Mouse (Mus musculus) stomach, embryonic 14.5 days (tissue): ENCODE measurements around the gene Notch2. TPM values are rescaled to one million over a fixed set of nuclear protein-coding genes. Genes with fewer than 3 reads are reported as not detected.

ENCODE experiments used
- ATAC-seq: fragments of 200-750 bp; cut with Nextera tagmentation; 2 replicates; pipeline ENCODE4 v1.8.0; 2017; ENCODE audit warnings: low read depth, moderate TSS enrichment; ENCODE audit not compliant: insufficient number of reproducible peaks, insufficient read depth, low FRiP score
- H3K27ac ChIP-seq: fragments of 300-500 bp; sonication (generic); 2 replicates; pipeline ENCODE4 v1.5.1; 2014; ENCODE audit warnings: mild to moderate bottlenecking, low read length, moderate library complexity, mixed read lengths
- H3K27me3 ChIP-seq: fragments of 300-500 bp; sonication (generic); 2 replicates; pipeline ENCODE4 v1.6.1; 2014; ENCODE audit warnings: low read length, control low read depth, mixed read lengths; ENCODE audit not compliant: control insufficient read depth, insufficient read depth
- H3K36me3 ChIP-seq: fragments of 300-500 bp; sonication (generic); 2 replicates; pipeline ENCODE4 v1.6.1; 2014; ENCODE audit warnings: mild to moderate bottlenecking, control low read depth, low read length, moderate library complexity, mixed read lengths; ENCODE audit not compliant: control insufficient read depth, insufficient read depth
- H3K4me1 ChIP-seq: fragments of 300-500 bp; sonication (generic); 2 replicates; pipeline ENCODE4 v1.6.1; 2014; ENCODE audit warnings: low read length, control low read depth, mixed read lengths; ENCODE audit not compliant: control insufficient read depth, insufficient read depth
- H3K4me2 ChIP-seq: fragments of 300-500 bp; sonication (generic); replicated peaks from 2 replicates; pipeline ENCODE4 v1.6.1; 2014; ENCODE audit warnings: low read depth, low read length, control low read depth
- H3K4me3 ChIP-seq: fragments of 300-500 bp; sonication (generic); 2 replicates; pipeline ENCODE4 v1.5.1; 2014; ENCODE audit warnings: low read depth, low read length, control low read depth
- H3K9ac ChIP-seq: fragments of 300-500 bp; sonication (generic); replicated peaks from 2 replicates; pipeline ENCODE4 v1.6.1; 2014; ENCODE audit warnings: low read depth, mild to moderate bottlenecking, control low read depth, low read length, moderate library complexity, mixed read lengths
- H3K9me3 ChIP-seq: fragments of 300-500 bp; sonication (generic); 2 replicates; pipeline ENCODE4 v1.6.1; 2016; ENCODE audit warnings: low read depth, low read length, control low read depth; ENCODE audit not compliant: control insufficient read depth
- WGBS: fragments of 180-500 bp; shearing (Covaris S2); extraction: QIAGEN DNeasy Blood & Tissue Kit; methylation state at CpG from one replicate; pipeline ENCODE4 v1.1.7; 2014; 5-methylcytosine and 5-hydroxymethylcytosine counted together
- polyA plus RNA-seq: library from polyadenylated mRNA; unstranded; fragments of >200 nt; fragmentation: Nextera tagmentation; extraction: Ambion mirVana; gene quantifications from 2 replicates; pipeline ENCODE4 v1.2.1, GENCODE M21; 2014

Notch2 gene
- polyA plus RNA-seq, 1 experiment from 2014 or later: 36.2 TPM

DNA sequence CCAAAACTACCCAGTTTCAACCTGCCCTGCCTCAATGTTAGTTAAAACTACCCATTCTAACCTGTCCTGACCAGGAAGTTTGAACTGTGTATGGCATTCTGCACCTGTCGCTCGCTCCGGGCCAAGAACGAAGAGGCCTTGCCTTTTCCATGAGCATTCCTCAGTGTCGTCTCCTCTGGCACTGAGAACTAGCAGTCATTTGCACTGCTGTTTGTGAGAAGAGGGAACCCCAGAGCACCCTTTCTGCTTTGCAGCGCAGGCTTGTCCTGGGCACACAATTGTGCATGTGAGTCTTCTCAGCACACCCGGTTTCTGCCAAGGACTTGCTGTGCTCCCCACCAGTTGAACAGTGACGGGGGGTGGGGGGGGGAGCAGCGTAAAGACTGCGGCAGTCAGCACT, 15.6 kb downstream of the Notch2 start:
- Histone ChIP-seq H3K4me1 (peaks cover 62% of the 10 kb centered on the region), H3K36me3 (no peaks in the 10 kb centered on the region), H3K27ac (no peak overlapping the region), H3K4me2 (no peak overlapping the region), H3K9me3 (no peaks in the 10 kb centered on the region), H3K27me3 (no peaks in the 10 kb centered on the region), H3K9ac (no peak overlapping the region), H3K4me3 (no peak overlapping the region)
- WGBS: 70% methylated on average over 10 of the region's 10 CpGs
- no peak for ATAC-seq

DNA sequence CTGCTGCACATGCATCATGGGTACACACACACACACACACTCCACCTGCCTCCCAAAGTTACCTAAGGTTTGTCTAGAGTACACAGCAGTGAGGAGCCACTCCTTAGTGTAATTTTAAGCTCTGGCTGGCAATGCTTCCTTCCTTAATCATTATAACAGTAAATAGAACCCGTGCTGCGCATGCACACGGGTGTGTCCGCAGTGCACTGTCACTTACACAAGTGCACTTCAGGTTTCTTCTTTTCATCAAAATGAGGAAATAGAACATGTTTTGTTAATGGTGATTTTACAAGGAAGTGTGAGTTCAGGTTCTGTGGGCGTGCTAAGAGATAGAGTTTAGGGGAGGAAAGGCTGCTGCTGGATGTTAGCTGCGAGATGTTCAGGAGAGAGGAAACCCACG, 17.8 kb downstream of the Notch2 start:
- 70% methylated on average over 7 of the region's 7 CpGs for WGBS
- peak; percentile 82 for ATAC-seq
- no peaks in the 10 kb centered on the region for H3K36me3 ChIP-seq
- peaks cover 61% of the 10 kb centered on the region for H3K4me1 ChIP-seq
- H3K9me3 ChIP-seq: no peaks in the 10 kb centered on the region
- H3K9ac ChIP-seq: no peak overlapping the region
- no peak overlapping the region for H3K4me3 ChIP-seq
- peak overlapping the region; percentile 33; the same call in 1 of the 2 replicates for H3K27ac ChIP-seq
- no peaks in the 10 kb centered on the region for H3K27me3 ChIP-seq
- no peak overlapping the region for H3K4me2 ChIP-seq

DNA sequence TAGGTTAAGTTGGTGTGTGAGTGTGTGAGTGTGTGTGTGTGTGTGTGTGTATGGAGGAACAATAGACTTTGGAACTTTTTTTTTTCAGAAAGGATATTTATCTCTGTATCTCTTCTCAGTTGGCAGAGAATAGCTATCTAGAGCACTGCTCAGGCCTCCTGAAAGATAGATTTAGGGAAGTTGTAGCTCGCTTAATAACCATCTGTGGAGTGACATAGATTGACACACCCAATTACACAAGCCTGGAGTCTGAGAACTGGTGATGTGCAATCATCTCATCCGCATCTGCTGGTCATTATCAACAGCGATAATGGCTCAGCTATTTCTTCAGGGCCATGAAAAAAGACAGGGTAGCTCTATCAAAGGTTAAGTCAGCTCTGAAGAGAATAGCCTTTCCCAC, 18.9 kb downstream of the Notch2 start:
- Histone ChIP-seq H3K4me1 (peaks cover 65% of the 10 kb centered on the region), H3K27ac (no peak overlapping the region), H3K9ac (no peak overlapping the region), H3K4me2 (no peak overlapping the region), H3K4me3 (no peak overlapping the region), H3K36me3 (no peaks in the 10 kb centered on the region), H3K9me3 (no peaks in the 10 kb centered on the region), H3K27me3 (no peaks in the 10 kb centered on the region)
- WGBS: 74% methylated on average over 3 of the region's 3 CpGs
- ATAC-seq: no peak

DNA sequence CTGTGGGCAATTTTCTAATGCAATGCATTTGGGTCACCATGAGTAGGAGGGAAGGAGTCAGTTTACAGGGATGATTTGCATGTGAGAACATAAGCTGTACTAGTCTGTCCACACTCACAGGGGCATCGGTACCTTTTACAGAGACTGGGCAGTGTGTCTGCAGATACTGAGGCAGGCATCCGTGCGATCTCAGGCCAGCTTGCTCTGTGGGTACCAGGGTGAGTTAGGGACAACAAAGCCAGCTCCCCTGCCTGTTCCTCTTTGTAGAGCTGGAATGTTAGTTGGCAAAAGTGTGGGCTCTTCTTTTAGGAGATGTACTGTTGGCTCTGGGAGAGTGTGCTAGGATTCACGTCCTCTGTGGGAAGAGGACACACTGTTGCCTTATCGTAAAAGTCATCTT, 19.6 kb downstream of the Notch2 start:
- H3K36me3 ChIP-seq: no peaks in the 10 kb centered on the region
- ATAC-seq: no peak
- peaks cover 67% of the 10 kb centered on the region for H3K4me1 ChIP-seq
- no peaks in the 10 kb centered on the region for H3K9me3 ChIP-seq
- H3K27me3 ChIP-seq: no peaks in the 10 kb centered on the region
- H3K4me2 ChIP-seq: no peak overlapping the region
- no peak overlapping the region for H3K9ac ChIP-seq
- H3K4me3 ChIP-seq: no peak overlapping the region
- 66% methylated on average over 5 of the region's 5 CpGs for whole genome bisulfite sequencing
- H3K27ac ChIP-seq: no peak overlapping the region

DNA sequence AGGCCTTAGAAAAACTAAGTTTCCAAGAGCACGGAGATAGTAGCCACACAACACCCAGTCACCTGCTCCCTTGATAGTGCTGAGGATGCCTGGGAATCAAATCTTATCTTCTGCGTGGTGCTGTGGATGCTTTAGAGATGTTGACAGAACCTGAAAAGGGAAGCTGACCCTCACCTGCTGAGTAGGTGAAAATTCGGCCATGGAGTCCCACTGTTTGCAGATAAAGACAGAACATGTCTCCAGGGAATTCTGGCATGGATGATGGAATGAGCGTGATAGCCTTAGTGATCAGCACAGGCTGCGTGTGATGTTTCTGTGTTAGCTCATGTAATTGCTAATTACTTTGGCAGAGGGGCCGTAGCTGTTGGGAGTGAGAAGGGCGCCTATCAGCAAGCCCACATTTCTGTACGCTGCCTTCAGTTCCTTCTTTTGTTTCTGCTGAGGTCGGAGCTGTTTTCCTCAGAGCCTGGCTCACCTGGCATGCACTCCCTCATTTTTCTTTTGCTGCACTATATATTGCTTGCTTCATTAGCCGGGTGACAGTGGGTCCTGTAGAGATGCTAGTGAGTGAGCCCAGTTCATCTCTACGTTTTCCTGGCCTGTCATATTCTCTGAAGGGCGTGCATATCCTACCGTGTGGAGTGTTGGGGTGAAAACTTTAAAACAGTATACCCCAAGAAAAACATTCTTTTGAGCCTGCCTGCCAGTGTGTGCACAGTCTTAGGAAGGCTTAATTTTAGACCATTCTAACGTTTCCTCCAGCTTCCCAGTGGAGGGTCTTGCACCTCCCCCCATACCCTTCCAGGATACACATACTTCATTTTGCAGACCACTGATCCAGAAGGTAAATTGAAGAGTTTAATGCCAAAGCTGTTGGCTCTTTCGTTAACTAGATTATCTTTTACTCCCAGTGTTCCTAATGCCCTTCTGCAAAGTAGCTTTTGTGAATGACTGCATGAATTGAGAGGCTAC, 21.6 kb downstream of the Notch2 start:
- Histone ChIP-seq H3K4me3 (no peak overlapping the region), H3K9me3 (no peaks in the 10 kb centered on the region), H3K27me3 (no peaks in the 10 kb centered on the region), H3K36me3 (no peaks in the 10 kb centered on the region), H3K27ac (peak overlapping the region; percentile 44; the same call in 1 of the 2 replicates), H3K4me1 (peaks cover 79% of the 10 kb centered on the region), H3K9ac (no peak overlapping the region), H3K4me2 (no peak overlapping the region)
- WGBS: 41% methylated on average over 15 of the region's 15 CpGs
- ATAC-seq: no peak

DNA sequence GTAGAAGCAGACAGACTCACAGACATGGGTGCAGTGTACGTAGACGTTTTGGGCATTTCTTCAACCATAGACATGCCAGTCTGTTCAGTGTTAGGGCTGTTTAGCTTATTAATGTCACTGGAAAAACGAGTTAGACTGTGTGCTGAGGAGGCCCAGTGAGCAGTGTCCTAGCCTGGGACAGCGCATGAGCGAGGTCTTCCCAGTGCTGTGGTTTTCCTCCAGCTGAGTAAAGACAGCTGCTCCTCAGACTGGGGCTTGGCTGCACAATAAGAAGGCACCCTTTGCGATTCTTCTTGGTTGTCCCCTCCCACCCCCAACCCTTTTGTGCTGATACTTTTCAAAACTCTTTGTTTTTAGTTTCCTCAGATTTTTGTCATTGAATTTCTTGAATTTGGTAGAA, 22.8 kb downstream of the Notch2 start:
- Histone ChIP-seq H3K4me1 (peaks cover 74% of the 10 kb centered on the region), H3K36me3 (no peaks in the 10 kb centered on the region), H3K4me2 (0 out of 2 replicates have a peak overlapping the region, but pooled peaks have one; percentile 2), H3K4me3 (no peak overlapping the region), H3K9ac (no peak overlapping the region), H3K27me3 (no peaks in the 10 kb centered on the region), H3K27ac (peak overlapping the region; percentile 61; the same call in 1 of the 2 replicates), H3K9me3 (no peaks in the 10 kb centered on the region)
- 27% methylated on average over 6 of the region's 6 CpGs for WGBS
- ATAC-seq: peak; percentile 44; the same call in 1 of the 2 replicates

DNA sequence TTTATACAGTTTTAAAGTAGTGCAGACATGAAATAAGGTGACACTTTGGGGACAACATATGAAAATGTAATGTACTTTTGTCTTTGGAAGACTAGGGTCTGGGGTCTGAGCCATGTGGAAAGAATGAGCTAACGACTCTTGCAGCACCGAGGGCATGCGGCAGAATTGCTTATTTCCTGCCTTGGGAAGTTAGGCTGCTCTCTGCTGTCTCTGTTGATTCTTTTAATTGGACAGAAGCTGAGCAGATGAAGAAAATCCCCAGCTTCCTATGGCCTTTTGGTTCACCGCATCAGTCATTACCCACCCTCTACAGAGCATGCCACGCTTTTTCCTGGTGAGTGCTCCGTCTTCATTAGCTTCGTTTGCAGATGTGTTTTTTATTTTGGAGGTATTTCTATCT, 23.8 kb downstream of the Notch2 start:
- Histone ChIP-seq H3K9ac (no peak overlapping the region), H3K36me3 (no peaks in the 10 kb centered on the region), H3K27ac (no peak overlapping the region; the same call in 1 of the 2 replicates), H3K4me2 (no peak overlapping the region), H3K9me3 (no peaks in the 10 kb centered on the region), H3K27me3 (no peaks in the 10 kb centered on the region), H3K4me3 (no peak overlapping the region), H3K4me1 (peaks cover 73% of the 10 kb centered on the region)
- WGBS: 61% methylated on average over 7 of the region's 7 CpGs
- ATAC-seq: no peak

DNA sequence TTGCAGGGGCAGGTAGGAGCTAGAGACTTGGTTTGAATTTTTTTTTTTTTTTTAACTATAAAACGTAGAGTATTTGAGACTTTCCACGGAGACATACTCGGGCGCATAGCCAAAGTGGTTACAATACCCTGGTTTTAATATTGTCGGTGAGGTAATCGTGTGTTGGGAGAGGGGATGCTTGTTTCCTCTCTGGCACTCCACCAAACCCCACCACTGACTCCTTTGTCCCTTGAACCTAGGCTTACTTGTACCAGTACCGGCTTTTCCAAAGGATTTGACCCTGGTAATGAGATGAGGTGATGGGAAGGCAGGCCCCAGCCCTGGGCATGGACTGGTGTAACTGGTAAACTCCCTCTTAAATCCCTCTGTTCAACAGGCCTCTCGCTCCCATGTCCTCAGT, 25.3 kb downstream of the Notch2 start:
- no peaks in the 10 kb centered on the region for H3K9me3 ChIP-seq
- H3K36me3 ChIP-seq: no peaks in the 10 kb centered on the region
- H3K27me3 ChIP-seq: no peaks in the 10 kb centered on the region
- peak overlapping the region; percentile 27; the same call in 1 of the 2 replicates for H3K27ac ChIP-seq
- no peak for ATAC-seq
- no peak overlapping the region for H3K9ac ChIP-seq
- H3K4me1 ChIP-seq: peaks cover 78% of the 10 kb centered on the region
- no peak overlapping the region for H3K4me2 ChIP-seq
- no peak overlapping the region for H3K4me3 ChIP-seq
- WGBS: 68% methylated on average over 8 of the region's 8 CpGs
